In the genomic region with DNA sequence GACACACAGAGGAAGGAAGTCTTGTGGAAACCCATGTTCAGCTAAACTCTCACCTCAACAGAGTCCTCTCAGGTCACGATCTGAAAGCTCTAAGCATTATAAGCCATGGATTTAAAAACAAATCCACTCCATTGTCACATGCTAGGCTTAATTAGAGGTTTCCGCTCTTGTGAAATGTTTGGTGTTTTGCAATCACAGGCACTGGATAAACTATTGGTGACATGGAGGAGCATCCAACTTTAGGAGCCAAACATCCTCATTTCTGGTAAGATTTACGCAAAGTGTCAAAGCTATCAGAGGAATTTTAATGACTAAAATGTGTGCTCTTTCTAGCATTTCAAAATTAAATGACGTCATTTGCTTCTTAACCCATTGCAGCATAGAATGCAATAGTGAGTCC, we compare ENCODE assay signal across 8 mouse cellular contexts.
DNase-seq lines count a peak whose midpoint lies in the region; ATAC-seq and TF ChIP-seq lines count a peak whose summit lies in the region.

No protein-coding gene starts in this region.

- peak; percentile 74 for ATAC-seq in lung, embryonic 16.5 days (ENCODE audit: low read depth)

- intact Hi-C loops in gastrocnemius, adult 2 months (cut with DNase I) = no loop called here

- WGBS in lung, embryonic 16.5 days = 55% methylated on average over 4 of the region's 4 CpGs

- no peak for TF ChIP-seq CTCF in gastrocnemius, adult 2 months (IDR thresholded peaks at IDR 0.05)

- no peak overlapping the region for H3K4me3 ChIP-seq in gastrocnemius, adult 2 months
- H3K4me3 ChIP-seq in lung, embryonic 16.5 days (ENCODE audit: low read length) = no peak overlapping the region

- H3K27ac ChIP-seq in gastrocnemius, adult 2 months = peak overlapping the region; percentile 60
- H3K27ac ChIP-seq in lung, embryonic 16.5 days (ENCODE audit: low read length) = peak overlapping the region; percentile 88

- no peaks in the 10 kb centered on the region for H3K9me3 ChIP-seq in lung, embryonic 16.5 days (ENCODE audit: control insufficient read depth, low read length)

- peaks cover 18% of the 10 kb centered on the region for H3K4me1 ChIP-seq in lung, embryonic 16.5 days (replicated peaks; ENCODE audit: control insufficient read depth, insufficient read depth, low read length)

- no peak overlapping the region; the same call in 1 of the 2 replicates for H3K9ac ChIP-seq in lung, embryonic 16.5 days (ENCODE audit: low read length)

- no peaks in the 10 kb centered on the region for H3K36me3 ChIP-seq in lung, embryonic 16.5 days (ENCODE audit: control insufficient read depth, insufficient read depth, low read length)

- H3K27me3 ChIP-seq in lung, embryonic 16.5 days (ENCODE audit: control insufficient read depth, insufficient read depth, low read depth, low read length) = no peaks in the 10 kb centered on the region

- DNase-seq in gastrocnemius, adult 2 months = no peak
- no peak for DNase-seq in gastrocnemius, postnatal 10 days
- DNase-seq in NIH3T3 (ENCODE audit: low read depth) = peak; percentile 49
- peak; percentile 77 to 80 for DNase-seq in heart, adult 9 months (ENCODE audit: low spot score in 2 of 2)
- no peak for DNase-seq in layer of hippocampus, postnatal 10 days (ENCODE audit: low spot score in 2 of 2)
- DNase-seq in thymus, postnatal 10 days (ENCODE audit: low spot score in 2 of 2) = no peak
- no peak for DNase-seq in layer of hippocampus, postnatal 25 days (ENCODE audit: extremely low spot score in 1 of 2, low spot score in 1 of 2)

- no peak overlapping the region for H3K4me2 ChIP-seq in lung, embryonic 16.5 days (ENCODE audit: low read depth, low read length)

Comparison
In these comparisons a context has a peak if more than half of its experiments do, and no peak if none do; other contexts are left out.
1. DNase-seq: peak in NIH3T3 (single experiment) and heart, adult 9 months (2 of 2); none in gastrocnemius, adult 2 months (single experiment), gastrocnemius, postnatal 10 days (single experiment), layer of hippocampus, postnatal 10 days (0 of 2), thymus, postnatal 10 days (0 of 2) and layer of hippocampus, postnatal 25 days (0 of 2).